Mouse (Mus musculus) right cerebral cortex, postnatal 14 days (tissue): ENCODE data around the gene Chd3.
A peak's percentile ranks its signal among the peaks of the same experiment; 100 is the strongest.
"Not testable (repeated sequence)": the region's sequence is repeated elsewhere in the genome, so short reads cannot be mapped to it uniquely, and the experiment has no call there.

Experiments used
- DNase-seq: peaks from one replicate; pipeline ENCODE4 v3.0.0; 2022

Chd3 gene

GRCm38 (mm10) chr11:69406282-69406681 lies 37.1 kb upstream of the Chd3 start:
- DNase-seq: no peak

- DNase-seq: no peak
Observed at GRCm38 (mm10) chr11:69405397-69406200, 36.4 kb upstream of the Chd3 start.

DNA sequence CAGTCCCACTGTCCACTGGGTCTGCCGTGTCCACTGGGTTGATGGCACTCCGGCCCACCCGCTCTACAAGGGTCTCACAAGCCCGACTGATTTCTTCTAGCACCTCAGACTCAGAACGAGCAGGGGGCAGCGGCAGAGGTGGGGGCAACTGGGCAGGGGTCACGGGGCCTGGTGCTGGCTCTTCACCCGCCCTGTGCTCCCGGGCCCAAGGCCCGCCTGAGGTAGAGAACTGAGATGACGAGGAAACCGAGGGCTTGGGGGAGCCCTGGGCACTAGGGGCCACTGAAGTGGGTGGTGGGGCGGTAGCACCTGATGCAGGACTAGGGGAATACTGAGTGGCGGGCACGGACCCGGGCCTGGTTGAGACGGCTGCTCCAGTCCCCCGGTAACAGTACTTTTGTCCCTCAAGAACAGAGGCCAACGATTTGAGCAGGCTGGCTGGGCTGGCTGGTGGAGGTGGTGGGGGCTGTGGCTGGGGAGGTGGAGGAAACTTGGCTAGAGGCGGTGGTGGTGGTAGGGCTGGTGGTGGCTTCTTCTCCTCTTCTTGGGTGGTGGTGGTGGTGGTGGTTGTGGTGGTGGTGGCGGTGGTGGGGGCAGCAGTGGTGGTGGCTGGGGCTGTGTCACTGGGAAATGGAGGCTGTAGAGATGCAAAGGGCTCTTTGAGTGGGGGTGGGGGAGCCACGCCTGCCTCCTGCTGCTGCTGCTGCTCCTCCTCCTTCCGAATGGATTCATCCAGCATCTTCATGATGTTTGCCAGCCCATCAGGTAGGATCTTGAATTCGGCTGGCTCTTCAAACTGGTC lies 35.6 kb upstream of the Chd3 start:
- no peak for DNase-seq

DNA sequence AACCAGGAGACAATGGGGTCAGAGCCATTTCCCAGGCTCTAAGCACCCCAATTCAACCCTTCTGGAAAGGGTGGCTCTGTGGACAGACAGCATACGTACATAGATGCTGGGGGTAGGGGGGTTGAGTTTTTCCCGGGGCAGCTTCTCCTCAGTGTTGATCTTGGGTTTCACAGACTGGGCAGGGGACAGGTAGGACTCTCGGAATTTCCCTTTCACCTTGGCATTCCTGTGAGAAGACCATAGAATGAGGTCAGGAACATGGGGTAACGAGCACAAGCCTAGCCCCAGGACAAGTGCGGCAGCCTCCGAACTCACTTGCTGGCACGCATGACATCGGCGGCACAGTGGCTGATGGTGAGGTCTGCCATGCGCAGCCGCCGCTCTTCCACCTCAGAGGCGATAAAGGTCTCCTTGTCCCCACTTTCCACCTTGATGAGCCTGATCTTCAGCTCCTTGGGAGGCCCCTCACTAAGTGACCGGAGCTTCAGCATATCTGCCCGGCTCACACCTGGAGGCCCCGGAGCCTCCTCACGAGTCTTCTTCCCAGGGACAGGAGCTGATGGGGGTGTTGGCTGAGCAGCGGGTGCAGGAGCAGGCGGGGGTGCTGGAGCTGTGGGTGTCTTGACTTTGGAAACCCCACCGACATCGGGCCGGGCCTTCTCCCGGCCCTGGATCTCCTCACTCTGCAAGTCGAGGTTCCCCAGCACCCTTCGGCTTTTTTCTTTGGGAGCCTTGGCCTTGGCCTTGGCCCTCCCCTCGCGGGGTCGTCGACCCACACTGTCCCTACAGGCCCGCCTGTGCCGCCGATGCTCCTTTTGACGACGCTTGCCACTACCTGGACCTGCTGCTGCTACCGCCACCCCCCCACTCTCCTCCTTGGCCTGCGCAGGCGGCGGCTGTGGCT lies 34.7 kb upstream of the Chd3 start:
- no peak for DNase-seq

DNA sequence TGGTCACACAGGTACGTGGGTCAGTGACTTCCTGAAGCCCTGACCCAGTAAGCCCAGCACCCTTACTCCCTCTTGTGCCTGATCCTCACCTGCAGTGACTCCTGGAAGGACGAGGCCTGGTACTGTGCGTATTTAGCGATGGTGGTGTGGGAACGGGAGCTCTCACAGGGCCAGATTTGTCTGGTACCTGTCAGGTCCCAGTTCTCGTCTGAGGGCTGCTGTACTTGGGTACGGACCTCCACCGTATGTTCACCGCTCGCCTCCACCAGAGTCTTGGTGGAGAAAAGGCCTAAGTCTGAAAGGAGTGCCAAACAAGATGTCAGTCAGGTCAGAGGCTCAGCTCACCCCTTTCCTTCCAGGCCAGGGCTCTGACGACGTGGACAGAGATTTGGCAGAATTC lies 32.8 kb upstream of the Chd3 start:
- DNase-seq: no peak

- peak; percentile 87 for DNase-seq
Observed at GRCm38 (mm10) chr11:69401210-69401637, 32.0 kb upstream of the Chd3 start.

- no peak for DNase-seq
Observed at GRCm38 (mm10) chr11:69400083-69400850, 31.1 kb upstream of the Chd3 start.

- DNase-seq: no peak
Observed at GRCm38 (mm10) chr11:69399201-69400082, 30.2 kb upstream of the Chd3 start.

DNA sequence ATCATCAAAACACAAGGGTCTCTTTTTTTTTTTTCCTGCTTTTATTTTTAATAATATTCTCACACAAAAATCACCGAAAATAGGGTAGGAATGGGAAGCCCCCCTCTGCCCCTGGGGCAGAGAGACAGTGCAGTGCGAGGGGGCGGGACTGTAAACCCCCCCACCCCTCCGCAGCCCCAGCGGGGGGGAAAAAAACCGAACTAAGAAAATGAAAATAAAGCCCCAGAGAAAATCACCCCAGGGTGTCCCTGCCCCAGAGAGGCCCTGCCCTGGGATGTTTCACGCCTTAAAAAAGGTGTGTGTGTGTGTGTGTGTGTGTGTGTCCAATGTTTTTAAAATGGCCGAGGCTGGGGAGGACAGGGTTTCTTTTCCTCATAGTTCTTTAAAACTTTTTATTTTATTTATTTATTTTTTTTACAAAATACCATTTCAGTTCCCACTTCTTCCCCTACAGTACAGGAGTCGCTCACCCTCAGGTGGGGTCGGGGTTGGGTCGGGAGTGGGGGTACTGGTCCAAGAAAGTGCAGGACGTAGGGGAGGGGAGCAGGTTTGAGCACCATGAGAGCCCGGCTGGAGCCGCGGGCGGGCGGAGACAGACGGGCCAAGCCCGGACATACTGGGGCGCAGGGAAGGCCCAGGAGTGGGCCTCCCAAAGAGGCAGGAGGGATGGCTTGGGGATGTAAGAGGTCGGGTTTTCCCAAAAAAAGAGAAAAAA lies 29.4 kb upstream of the Chd3 start:
- DNase-seq: no peak

DNA sequence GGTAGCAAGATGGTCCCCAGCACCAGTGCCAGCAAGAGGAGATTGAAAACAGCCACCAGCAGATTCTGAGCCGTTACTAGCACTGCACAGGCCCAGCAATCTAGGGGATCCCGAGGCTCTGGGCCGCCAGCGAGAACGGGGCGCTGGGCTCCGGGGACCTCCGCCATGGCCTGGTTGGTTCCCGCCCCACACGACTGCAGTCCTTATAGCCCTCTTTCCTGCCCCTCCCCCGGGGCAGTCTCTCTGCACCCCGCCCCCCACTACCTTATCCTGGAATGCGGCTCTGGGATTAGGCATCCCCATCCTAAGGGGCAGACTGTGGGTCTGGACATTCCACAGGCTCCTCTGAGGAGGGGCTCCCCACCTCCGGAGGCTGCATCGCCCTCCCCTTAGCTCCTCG lies 28.9 kb upstream of the Chd3 start, which contains the start of gene Tmem88:
Gene Tmem88 (minus strand): TSS at position 176 of the 400 bp plus-strand sequence.
- no peak for DNase-seq

- no peak for DNase-seq
Observed at GRCm38 (mm10) chr11:69397581-69398057, 28.4 kb upstream of the Chd3 start.

DNA sequence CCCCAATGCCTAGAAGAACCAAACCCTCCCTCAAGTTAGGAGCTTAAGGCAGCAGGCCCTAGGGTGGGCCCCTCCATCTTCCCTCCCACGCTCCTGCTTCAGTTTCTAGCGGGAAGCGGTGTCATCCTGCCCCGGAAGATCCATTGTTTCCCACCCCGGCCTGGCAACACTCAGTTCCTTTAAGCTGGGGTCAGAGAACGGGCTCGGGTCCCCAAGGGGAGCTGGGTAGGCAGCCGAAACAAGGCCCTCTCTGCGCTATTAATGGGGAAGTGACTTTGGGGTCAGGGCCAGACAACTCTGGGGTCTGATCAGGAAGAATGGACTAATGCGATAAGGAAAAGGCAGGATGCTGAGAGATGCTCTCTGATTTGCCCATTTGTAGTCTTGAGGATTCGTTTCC lies 27.6 kb upstream of the Chd3 start:
- no peak for DNase-seq

DNA sequence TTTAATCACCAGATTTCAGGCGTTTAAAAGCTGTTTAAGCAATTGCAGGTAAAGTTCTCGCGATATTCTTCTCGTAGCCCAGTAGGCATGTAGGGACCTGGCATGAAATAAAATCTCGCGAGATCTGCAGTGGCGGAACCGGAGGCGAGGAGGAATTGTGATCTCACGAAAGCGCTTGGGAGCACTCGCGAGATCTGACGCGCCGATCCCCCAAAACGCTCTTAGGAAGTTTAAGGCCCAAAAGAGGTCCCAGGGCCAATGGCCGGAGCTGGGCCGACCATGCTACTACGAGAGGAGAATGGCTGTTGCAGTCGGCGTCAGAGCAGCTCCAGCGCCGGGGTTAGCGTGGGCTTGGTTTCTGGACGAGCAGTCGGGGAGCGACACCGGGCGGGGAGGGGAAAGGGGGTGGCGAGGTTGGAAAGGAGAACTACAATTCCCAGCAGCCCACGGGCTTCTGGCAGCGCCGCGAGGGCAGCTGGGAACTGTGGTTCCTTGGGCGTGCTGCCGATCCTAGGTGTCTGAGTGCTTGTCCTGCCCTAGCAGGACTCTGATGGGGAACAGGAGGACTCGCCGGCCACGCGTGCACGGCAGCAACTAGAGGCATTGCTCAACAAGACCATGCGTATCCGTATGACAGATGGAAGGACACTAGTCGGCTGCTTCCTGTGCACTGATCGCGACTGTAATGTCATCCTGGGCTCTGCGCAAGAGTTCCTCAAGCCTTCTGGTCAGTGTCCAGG lies 26.6 kb upstream of the Chd3 start:
- DNase-seq: peak; percentile 94

GRCm38 (mm10) chr11:69395235-69395633 lies 26.0 kb upstream of the Chd3 start, which contains the start of the genes Naa38 and Cyb5d1:
TSS of gene Naa38 (plus strand) at chr11:69395487.
TSS of gene Cyb5d1 (minus strand) at chr11:69395631.
- DNase-seq: peak; percentile 83

- DNase-seq: not testable (repeated sequence)
Observed at GRCm38 (mm10) chr11:69394591-69395167, 25.5 kb upstream of the Chd3 start.

- DNase-seq: no peak
Observed at GRCm38 (mm10) chr11:69390400-69391034, 21.3 kb upstream of the Chd3 start.

GRCm38 (mm10) chr11:69389531-69390399 lies 20.6 kb upstream of the Chd3 start:
- DNase-seq: peak; percentile 67
